Mouse (Mus musculus) ES-Bruce4 (cell line): Measurements from ENCODE around the gene Traf4. TPM values are rescaled to one million over a fixed set of nuclear protein-coding genes. Genes with fewer than 3 reads are reported as not detected.

Experiments used
- H3K27ac ChIP-seq: 2 replicates; pipeline ENCODE4 v1.5.1; 2012; ENCODE audit warnings: low read length, inconsistent platforms; ENCODE audit not compliant: insufficient read depth
- H3K27me3 ChIP-seq: 2 replicates; pipeline ENCODE4 v1.6.1; 2012; ENCODE audit warnings: mild to moderate bottlenecking, low read length, inconsistent platforms; ENCODE audit not compliant: control insufficient read depth, poor library complexity, insufficient read depth, severe bottlenecking
- H3K36me3 ChIP-seq: 2 replicates; pipeline ENCODE4 v1.6.1; 2012; ENCODE audit warnings: inconsistent platforms, mild to moderate bottlenecking, low read length, moderate library complexity; ENCODE audit not compliant: control insufficient read depth, poor library complexity, insufficient read depth, severe bottlenecking
- H3K4me1 ChIP-seq: one replicate; pipeline ENCODE4 v1.8.1; 2011; ENCODE audit warnings: low read length; ENCODE audit not compliant: control insufficient read depth, insufficient read depth
- H3K4me3 ChIP-seq: 2 replicates; pipeline ENCODE4 v1.5.1; 2011; ENCODE audit warnings: low read depth, mild to moderate bottlenecking, low read length
- H3K9ac ChIP-seq: 2 replicates; pipeline ENCODE4 v1.6.1; 2012; ENCODE audit warnings: low read depth, mild to moderate bottlenecking, inconsistent platforms; ENCODE audit not compliant: poor library complexity, severe bottlenecking
- H3K9me3 ChIP-seq: replicated peaks from 2 replicates; pipeline ENCODE4 v1.6.1; 2012; ENCODE audit warnings: mild to moderate bottlenecking, low read length, inconsistent platforms; ENCODE audit not compliant: control insufficient read depth, poor library complexity, insufficient read depth, severe bottlenecking
- CTCF ChIP-seq: IDR thresholded peaks from one replicate; pipeline ENCODE4 v1.8.1; 2011; ENCODE audit warnings: low read depth, low read length
- EP300 ChIP-seq: IDR thresholded peaks from 2 replicates; pipeline ENCODE4 v1.6.1; 2011; ENCODE audit warnings: low read depth, low read length; ENCODE audit not compliant: insufficient read depth
- POLR2A ChIP-seq: IDR thresholded peaks from one replicate; pipeline ENCODE4 v1.8.1; 2011; ENCODE audit warnings: low read length; ENCODE audit not compliant: insufficient read depth
- polyA plus RNA-seq: library from polyadenylated mRNA; stranded (reverse); fragments of >200 nt; gene quantifications from 2 replicates; pipeline ENCODE4 v1.2.4, GENCODE M21; 2011; ENCODE audit warnings: low read depth; ENCODE audit not compliant: missing spikeins, insufficient read depth, insufficient read length

The Traf4 gene
- polyA plus RNA-seq, 1 experiment: 87.4 TPM

DNA sequence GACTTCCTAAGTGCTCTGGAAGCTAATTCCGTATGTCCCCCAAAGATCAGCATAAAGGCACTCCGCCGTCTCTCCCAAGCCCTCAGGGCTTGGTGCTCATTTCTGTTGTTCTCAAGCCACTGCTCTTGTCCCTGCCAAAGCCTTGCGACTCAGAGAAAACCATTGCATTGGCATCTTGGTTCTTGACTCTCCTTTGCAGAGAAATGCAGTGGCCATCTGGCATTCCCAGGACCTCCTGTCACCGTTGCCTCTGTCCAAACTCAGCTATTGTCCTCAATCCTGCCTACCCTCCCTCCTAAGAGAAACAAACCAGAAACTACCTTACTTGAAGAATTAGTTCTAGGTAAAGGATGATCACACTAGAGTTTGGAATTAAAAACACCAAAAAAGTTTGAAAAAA, 9.7 kb downstream of the Traf4 start:
- Histone ChIP-seq H3K36me3 (peaks cover 41% of the 10 kb centered on the region), H3K9ac (no peak overlapping the region), H3K9me3 (no peaks in the 10 kb centered on the region), H3K27me3 (no peaks in the 10 kb centered on the region), H3K27ac (no peak overlapping the region), H3K4me1 (no peaks in the 10 kb centered on the region), H3K4me3 (no peak overlapping the region)
- TF ChIP-seq POLR2A (no peak), CTCF (no peak), EP300 (no peak)

DNA sequence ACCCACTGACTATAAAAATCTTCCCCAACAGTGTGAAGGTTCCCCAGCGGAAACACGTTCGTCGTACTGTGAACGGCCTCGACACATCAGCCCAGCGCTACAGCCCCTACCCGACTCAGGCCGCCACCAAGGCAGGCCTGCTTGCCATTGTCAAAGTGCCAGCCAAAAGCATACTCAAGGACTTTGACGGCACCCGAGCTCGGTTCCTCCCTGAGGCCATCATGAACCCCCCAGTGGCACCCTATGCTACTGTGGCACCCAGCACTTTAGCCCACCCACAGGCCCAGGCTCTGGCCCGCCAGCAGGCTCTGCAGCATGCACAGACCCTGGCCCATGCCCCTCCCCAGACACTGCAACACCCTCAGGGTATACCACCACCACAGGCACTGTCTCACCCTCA, 11.6 kb downstream of the Traf4 start:
- H3K36me3 ChIP-seq: peaks cover 25% of the 10 kb centered on the region

GRCm38 (mm10) chr11:78152299-78153231, 12.8 kb downstream of the Traf4 start:
- H3K27me3 ChIP-seq: no peaks in the 10 kb centered on the region
- no peaks in the 10 kb centered on the region for H3K9me3 ChIP-seq
- no peak overlapping the region for H3K27ac ChIP-seq
- H3K4me3 ChIP-seq: no peak overlapping the region
- no peaks in the 10 kb centered on the region for H3K4me1 ChIP-seq
- H3K36me3 ChIP-seq: peaks cover 13% of the 10 kb centered on the region
- TF ChIP-seq POLR2A: no peak
- no peak for TF ChIP-seq CTCF
- no peak for TF ChIP-seq EP300
- no peak overlapping the region for H3K9ac ChIP-seq

More for the DNA sequence above, 11.6 kb downstream of the Traf4 start:
- Histone ChIP-seq H3K4me3 (no peak overlapping the region), H3K4me1 (no peaks in the 10 kb centered on the region), H3K27ac (no peak overlapping the region), H3K9ac (no peak overlapping the region), H3K27me3 (no peaks in the 10 kb centered on the region), H3K9me3 (no peaks in the 10 kb centered on the region)
- TF ChIP-seq CTCF: no peak
- TF ChIP-seq POLR2A: no peak
- TF ChIP-seq EP300: no peak

GRCm38 (mm10) chr11:78151161-78151560, 14.2 kb downstream of the Traf4 start:
- Histone ChIP-seq H3K4me1 (no peaks in the 10 kb centered on the region), H3K27ac (no peak overlapping the region), H3K36me3 (peaks cover 9% of the 10 kb centered on the region), H3K9ac (no peak overlapping the region), H3K4me3 (no peak overlapping the region), H3K9me3 (no peaks in the 10 kb centered on the region), H3K27me3 (no peaks in the 10 kb centered on the region)
- peak; percentile 70 for TF ChIP-seq CTCF
- no peak for TF ChIP-seq POLR2A

DNA sequence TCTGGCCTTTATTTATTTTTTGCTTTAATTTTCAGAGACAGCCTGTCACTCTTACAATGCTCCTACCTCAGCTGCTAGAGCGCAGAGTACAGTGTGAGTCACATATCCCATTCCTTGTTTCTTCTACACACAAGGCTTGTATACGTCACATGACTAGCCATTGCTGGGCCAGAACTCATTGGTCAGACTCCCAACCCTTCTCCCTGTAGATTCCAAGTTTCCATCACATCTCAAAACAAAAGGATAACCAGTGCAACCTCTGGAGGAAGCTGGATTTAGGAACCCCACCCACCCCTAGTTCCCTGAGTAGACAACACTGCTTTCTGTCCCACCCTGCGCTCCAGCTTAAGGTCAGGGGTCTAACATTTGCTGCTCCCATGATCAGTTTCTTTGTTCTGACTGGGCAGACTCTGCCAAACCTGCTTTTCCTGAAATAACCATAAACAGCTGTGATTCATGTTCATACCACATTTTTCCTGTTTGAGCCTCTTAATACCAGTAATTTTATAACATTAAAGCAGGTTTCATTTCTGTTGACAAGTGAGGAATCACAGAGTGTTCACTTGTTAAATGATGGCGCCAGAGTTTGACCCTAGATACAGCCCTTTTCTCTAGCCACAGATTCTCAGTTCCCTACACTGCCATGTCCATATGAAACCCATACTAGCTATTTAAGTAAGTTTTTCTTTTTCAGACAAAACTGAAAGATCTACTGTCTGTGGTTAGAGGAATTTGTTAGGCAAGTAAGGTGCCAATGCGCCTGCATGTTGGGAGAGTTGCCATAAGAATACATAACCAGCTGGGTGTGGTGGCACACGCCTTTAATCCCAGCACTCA, 18.5 kb downstream of the Traf4 start:
- Histone ChIP-seq H3K27me3 (no peaks in the 10 kb centered on the region), H3K9ac (no peak overlapping the region), H3K27ac (no peak overlapping the region), H3K9me3 (no peaks in the 10 kb centered on the region), H3K4me1 (no peaks in the 10 kb centered on the region), H3K4me3 (no peak overlapping the region), H3K36me3 (peaks cover 7% of the 10 kb centered on the region)
- TF ChIP-seq POLR2A (no peak), EP300 (no peak), CTCF (no peak)
